ENCODE assay signal across 8 mouse cellular contexts in the genomic region with DNA sequence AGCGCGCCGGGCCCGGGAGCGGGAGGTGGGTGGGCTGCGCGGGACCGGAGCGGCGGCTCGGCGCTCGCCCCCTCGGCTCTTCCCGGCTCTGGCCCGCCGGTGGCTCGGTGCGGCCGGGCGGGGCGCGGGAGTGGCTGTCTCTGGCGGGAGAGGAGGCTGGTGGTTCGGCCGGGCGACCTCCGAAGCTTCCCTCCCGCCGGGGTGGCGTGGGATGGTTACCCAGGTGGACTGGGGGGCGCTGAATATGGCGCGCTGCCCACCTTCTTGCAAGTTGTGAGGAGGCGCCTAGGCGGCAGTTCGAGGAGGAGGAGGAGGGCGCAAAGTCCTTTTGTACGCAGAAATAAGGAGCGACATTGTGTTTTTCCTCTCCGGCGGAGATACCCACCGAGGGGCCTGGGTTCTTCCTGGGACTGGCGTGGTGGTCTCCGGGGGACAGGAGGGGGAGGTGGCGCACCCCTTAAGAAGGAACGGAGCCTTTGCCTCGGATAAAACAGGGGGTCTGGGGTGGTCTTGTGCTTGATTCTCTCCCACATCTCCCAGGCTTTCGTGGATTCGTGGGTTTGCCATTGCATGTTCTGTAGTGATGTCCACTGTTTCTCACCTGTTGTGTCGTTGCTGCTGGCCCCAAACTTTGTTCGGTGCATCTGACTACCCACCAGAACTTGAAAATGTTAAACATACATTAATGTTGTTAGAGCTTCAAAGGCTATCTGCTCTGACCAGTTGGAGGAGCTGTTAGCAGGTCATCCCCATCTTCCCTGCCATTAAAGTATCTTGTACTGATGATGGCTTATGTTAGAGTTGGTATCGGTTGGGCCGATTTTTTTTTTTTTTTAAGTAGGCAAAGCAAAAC. TPM values are rescaled to one million over a fixed set of nuclear protein-coding genes. Genes with fewer than 3 reads are reported as not detected.
DNase-seq lines count a peak whose midpoint lies in the region; ATAC-seq and TF ChIP-seq lines count a peak whose summit lies in the region.

No protein-coding gene starts in this region.

- peak overlapping the region; percentile 97 for H3K27ac ChIP-seq in gastrocnemius, adult 2 months
- H3K27ac ChIP-seq in hindbrain, embryonic 16.5 days (ENCODE audit: low read depth, low read length), result peak overlapping the region; percentile 100

- no peaks in the 10 kb centered on the region for H3K9me3 ChIP-seq in hindbrain, embryonic 16.5 days (ENCODE audit: control insufficient read depth, low read length)

- intact Hi-C loops in gastrocnemius, adult 2 months (cut with DNase I), result no loop called here
- intact Hi-C loops in left cerebral cortex, postnatal 14 days (cut with DNase I), result no loop called here

- H3K27me3 ChIP-seq in hindbrain, embryonic 16.5 days (replicated peaks; ENCODE audit: control insufficient read depth, insufficient read depth, low read length), result no peaks in the 10 kb centered on the region

- H3K9ac ChIP-seq in hindbrain, embryonic 16.5 days (ENCODE audit: low read depth, low read length), result peak overlapping the region; percentile 100

- DNase-seq in adipocyte (ENCODE audit: low spot score), result peak; percentile 57
- peak; percentile 39 to 61 for DNase-seq in cerebellum, postnatal 4 days (ENCODE audit: low spot score in 2 of 2)
- peak; percentile 75 for DNase-seq in gastrocnemius, adult 2 months
- peak; percentile 60 to 67 for DNase-seq in left cerebral cortex, postnatal 14 days (ENCODE audit: low spot score in 2 of 2)
- DNase-seq in right cerebral cortex, postnatal 25 days, result peak; percentile 66
- DNase-seq in urinary bladder, postnatal 25 days (ENCODE audit: low spot score), result peak; percentile 53

- H3K4me3 ChIP-seq in gastrocnemius, adult 2 months, result peak overlapping the region; percentile 80
- H3K4me3 ChIP-seq in hindbrain, embryonic 16.5 days (ENCODE audit: low read length), result peak overlapping the region; percentile 98

- WGBS in hindbrain, embryonic 16.5 days, result under 1% methylated on average over 44 of the region's 54 CpGs

- peaks cover 23% of the 10 kb centered on the region for H3K4me1 ChIP-seq in hindbrain, embryonic 16.5 days (ENCODE audit: control insufficient read depth, insufficient read depth, low read depth, low read length)

- peak; percentile 25 for TF ChIP-seq CTCF in gastrocnemius, adult 2 months (IDR thresholded peaks at IDR 0.05)

- peak; percentile 1; the same call in 1 of the 2 replicates for ATAC-seq in hindbrain, embryonic 16.5 days
- peak; percentile 18; the same call in 1 of the 2 replicates for ATAC-seq in megakaryocyte progenitor cell, adult 5-6 weeks (replicated peaks; ENCODE audit: poor library complexity)

- H3K4me2 ChIP-seq in hindbrain, embryonic 16.5 days (ENCODE audit: low read length), result peak overlapping the region; percentile 89

- H3K36me3 ChIP-seq in hindbrain, embryonic 16.5 days (ENCODE audit: control insufficient read depth, insufficient read depth, low read length), result no peaks in the 10 kb centered on the region

RNA-seq across cellular contexts. Expression of gene Nrf1, which starts 0.9 kb away (rescaled TPM):
- total RNA-seq in gastrocnemius, adult 2 months (2021), result 10 to 100 TPM; 10.8 to 13.0 TPM
- polyA plus RNA-seq in hindbrain, embryonic 16.5 days (2015; fragmentation: Nextera tagmentation; extraction: Ambion mirVana), result 28.4 and 35.6 TPM in 2 replicates
- total RNA-seq in left cerebral cortex, postnatal 14 days (2021), result 10 to 100 TPM; 18.7 to 21.0 TPM
- total RNA-seq in megakaryocyte progenitor cell, adult 5-6 weeks (2015), result 27.1 and 35.0 TPM in 2 replicates
- 52.1 and 65.3 TPM in 2 replicates for total RNA-seq in megakaryocyte progenitor cell, adult 5-6 weeks (2017)

Comparison
In these comparisons a context has a peak if more than half of its experiments do, and no peak if none do; other contexts are left out.
1. Peak in every context shown above with its lines: DNase-seq, ATAC-seq, H3K4me3 ChIP-seq and H3K27ac ChIP-seq.